Comparison of ENCODE assay signal across 8 mouse cellular contexts in genomic region chr2:121509584-121509983, GRCm38 (mm10). TPM values are rescaled to one million over a fixed set of nuclear protein-coding genes. Genes with fewer than 3 reads are reported as not detected.
DNase-seq lines count a peak whose midpoint lies in the region; ATAC-seq and TF ChIP-seq lines count a peak whose summit lies in the region.

No protein-coding gene starts in this region.

- peaks cover 26% of the 10 kb centered on the region for H3K4me1 ChIP-seq in hindbrain, embryonic 13.5 days (replicated peaks)

- 28% methylated on average over 16 of the region's 16 CpGs for WGBS in hindbrain, embryonic 13.5 days

- H3K4me3 ChIP-seq in hindbrain, embryonic 13.5 days, result peak overlapping the region; percentile 27

- in situ Hi-C loops in Patski (cut with MboI; ENCODE audit: low pct_unique_long_range_greater_than_20kb), result no loop called here

- peaks cover 8% of the 10 kb centered on the region for H3K36me3 ChIP-seq in hindbrain, embryonic 13.5 days

- no peaks in the 10 kb centered on the region for H3K9me3 ChIP-seq in hindbrain, embryonic 13.5 days

- no peak for TF ChIP-seq CTCF in Patski (IDR thresholded peaks at IDR 0.05)

- DNase-seq in Patski (ENCODE audit: low read depth, low spot score), result no peak
- peak; percentile 30 to 51 for DNase-seq in cerebellum, postnatal 10 days
- DNase-seq in frontal cortex, postnatal 25 days (ENCODE audit: low spot score in 2 of 2), result peak; percentile 16 to 22
- peak; percentile 48 to 54 for DNase-seq in layer of hippocampus, postnatal 36 days
- peak; percentile 74 for DNase-seq in lung, postnatal 25 days (ENCODE audit: low spot score)
- peak; percentile 64 for DNase-seq in retina, postnatal 1 day
- DNase-seq in thymus, postnatal 4 days, result peak; percentile 73

- peak overlapping the region; percentile 47 for H3K4me2 ChIP-seq in hindbrain, embryonic 13.5 days

- no peak overlapping the region for H3K27ac ChIP-seq in hindbrain, embryonic 13.5 days

- H3K9ac ChIP-seq in hindbrain, embryonic 13.5 days, result peak overlapping the region; percentile 53

- peak; percentile 66 for ATAC-seq in Patski
- peak; percentile 30; the same call in 1 of the 2 replicates for ATAC-seq in hindbrain, embryonic 13.5 days (ENCODE audit: low FRiP score)

- POLR2A ChIA-PET in Patski (lab: Charles Lee), result no interaction called here

- H3K27me3 ChIP-seq in Patski, result no peaks in the 10 kb centered on the region
- no peaks in the 10 kb centered on the region for H3K27me3 ChIP-seq in hindbrain, embryonic 13.5 days

- CTCF ChIA-PET in Patski (lab: Charles Lee), result no interaction called here

RNA-seq across cellular contexts. Expression of gene Wdr76, which starts 3.1 kb away (rescaled TPM):
- polyA plus RNA-seq in Patski (2021), result 9.1 TPM
- polyA plus RNA-seq in hindbrain, embryonic 13.5 days (2015; fragmentation: Nextera tagmentation; extraction: Ambion mirVana), result 5.1 and 5.8 TPM in 2 replicates
- total RNA-seq in layer of hippocampus, postnatal 36 days (2021), result 1 to 10 TPM; 2.7 to 3.4 TPM

RNA-seq across cellular contexts. Expression of gene Mfap1a, which starts 3.1 kb away (rescaled TPM):
- polyA plus RNA-seq in Patski (2021), result 31.4 TPM
- 34.8 and 36.4 TPM in 2 replicates for polyA plus RNA-seq in hindbrain, embryonic 13.5 days (2015; fragmentation: Nextera tagmentation; extraction: Ambion mirVana)
- total RNA-seq in layer of hippocampus, postnatal 36 days (2021), result 10 to 100 TPM; 34.1 to 35.4 TPM

RNA-seq across cellular contexts. Expression of gene Mfap1b, which starts 35.7 kb away (rescaled TPM):
- polyA plus RNA-seq in Patski (2021), result 35.3 TPM
- polyA plus RNA-seq in hindbrain, embryonic 13.5 days (2015; fragmentation: Nextera tagmentation; extraction: Ambion mirVana), result 79.2 and 79.7 TPM in 2 replicates
- total RNA-seq in layer of hippocampus, postnatal 36 days (2021), result 10 to 100 TPM; 45.1 to 47.4 TPM

RNA-seq across cellular contexts. Expression of gene Serinc4, which starts 53.0 kb away (rescaled TPM):
- polyA plus RNA-seq in Patski (2021), result 0.68 TPM
- 1.3 TPM in 2 replicates for polyA plus RNA-seq in hindbrain, embryonic 13.5 days (2015; fragmentation: Nextera tagmentation; extraction: Ambion mirVana)
- under 1 TPM; 0.23 to 0.32 TPM for total RNA-seq in layer of hippocampus, postnatal 36 days (2021)

RNA-seq across cellular contexts. Expression of gene Hypk, which starts 56.5 kb away (rescaled TPM):
- polyA plus RNA-seq in Patski (2021), result 11.3 TPM
- 111 and 119 TPM in 2 replicates for polyA plus RNA-seq in hindbrain, embryonic 13.5 days (2015; fragmentation: Nextera tagmentation; extraction: Ambion mirVana)
- 10 to 100 TPM; 17.3 to 19.6 TPM for total RNA-seq in layer of hippocampus, postnatal 36 days (2021)
